Mouse (Mus musculus) liver, postnatal 0 days (tissue): ENCODE results near the gene Mrpl45. TPM values are rescaled to one million over a fixed set of nuclear protein-coding genes. Genes with fewer than 3 reads are reported as not detected.

Experiments
- ATAC-seq: fragments of 200-750 bp; cut with Nextera tagmentation; 2 replicates; pipeline ENCODE4 v1.8.0; 2017; ENCODE audit warnings: mild to moderate bottlenecking, moderate library complexity
- DNase-seq: peaks from one replicate; pipeline ENCODE4 v3.0.0-alpha.2; 2016
- H3K27ac ChIP-seq: fragments of 300-500 bp; sonication (generic); 2 replicates; pipeline ENCODE4 v1.5.1; 2014; ENCODE audit warnings: antibody characterized with exemption, moderate library complexity, mild to moderate bottlenecking, low read depth
- H3K27me3 ChIP-seq: fragments of 300-500 bp; sonication (generic); 2 replicates; pipeline ENCODE4 v1.6.1; 2014; ENCODE audit warnings: low read length, control low read depth, mixed read lengths; ENCODE audit not compliant: insufficient read depth
- H3K36me3 ChIP-seq: fragments of 300-500 bp; sonication (generic); replicated peaks from 2 replicates; pipeline ENCODE4 v1.6.1; 2014; ENCODE audit warnings: mild to moderate bottlenecking, control low read depth, low read length, moderate library complexity, mixed read lengths; ENCODE audit not compliant: insufficient read depth
- H3K4me1 ChIP-seq: fragments of 300-500 bp; sonication (generic); 2 replicates; pipeline ENCODE4 v1.6.1; 2014; ENCODE audit warnings: antibody characterized with exemption, mild to moderate bottlenecking, control low read depth; ENCODE audit not compliant: insufficient read depth
- H3K4me2 ChIP-seq: fragments of 300-500 bp; sonication (generic); 2 replicates; pipeline ENCODE4 v1.6.1; 2014; ENCODE audit warnings: low read depth, mild to moderate bottlenecking, low read length, moderate library complexity, mixed read lengths
- H3K4me3 ChIP-seq: fragments of 300-500 bp; sonication (generic); 2 replicates; pipeline ENCODE4 v1.5.1; 2014; ENCODE audit warnings: low read depth, low read length
- H3K9ac ChIP-seq: fragments of 300-500 bp; sonication (generic); replicated peaks from 2 replicates; pipeline ENCODE4 v1.6.1; 2014; ENCODE audit warnings: mild to moderate bottlenecking, moderate library complexity
- H3K9me3 ChIP-seq: fragments of 300-500 bp; sonication (generic); 2 replicates; pipeline ENCODE4 v1.6.1; 2016; ENCODE audit warnings: mild to moderate bottlenecking, control low read depth, low read length, mixed read lengths
- CTCF ChIP-seq: sonication (generic); IDR thresholded peaks from 2 replicates; pipeline ENCODE4 v1.5.1; 2016; ENCODE audit warnings: antibody characterized with exemption, low read depth
- EP300 ChIP-seq: IDR thresholded peaks from 2 replicates; pipeline ENCODE4 v1.6.1; 2016; ENCODE audit warnings: antibody characterized with exemption, low read depth, mild to moderate bottlenecking
- WGBS: fragments of 180-500 bp; shearing (Covaris S2); extraction: QIAGEN DNeasy Blood & Tissue Kit; methylation state at CpG from one replicate; pipeline ENCODE4 v1.1.7; 2014; ENCODE audit not compliant: insufficient replicate concordance; 5-methylcytosine and 5-hydroxymethylcytosine counted together
- polyA plus RNA-seq: library from polyadenylated mRNA; unstranded; fragments of >200 nt; fragmentation: Nextera tagmentation; extraction: Ambion mirVana; gene quantifications from 2 replicates; pipeline ENCODE4 v1.2.1, GENCODE M21; 2015

Gene Mrpl45
- polyA plus RNA-seq, 1 experiment from 2014 or later: 19.8 TPM

- WGBS: 82% methylated on average over 2 of the region's 2 CpGs
- no peak overlapping the region for H3K4me3 ChIP-seq
- no peaks in the 10 kb centered on the region for H3K36me3 ChIP-seq
Measured at GRCm38 (mm10) chr11:97275349-97275748, 40.2 kb upstream of the Mrpl45 start.

GRCm38 (mm10) chr11:97276019-97276418 is 39.5 kb upstream of the Mrpl45 start:
- Histone ChIP-seq H3K4me2 (no peak overlapping the region), H3K9ac (no peak overlapping the region), H3K27ac (no peak overlapping the region), H3K4me3 (no peak overlapping the region), H3K9me3 (no peaks in the 10 kb centered on the region), H3K36me3 (no peaks in the 10 kb centered on the region), H3K4me1 (peaks cover 27% of the 10 kb centered on the region), H3K27me3 (no peaks in the 10 kb centered on the region)
- TF ChIP-seq EP300 (no peak), CTCF (no peak)
- WGBS: 29% methylated on average over 1 of the region's 1 CpGs
- ATAC-seq (no peak), DNase-seq (no peak)

More at GRCm38 (mm10) chr11:97275349-97275748, 40.2 kb upstream of the Mrpl45 start:
- Histone ChIP-seq H3K27me3 (no peaks in the 10 kb centered on the region), H3K27ac (no peak overlapping the region), H3K4me2 (no peak overlapping the region), H3K9ac (no peak overlapping the region), H3K9me3 (no peaks in the 10 kb centered on the region), H3K4me1 (peaks cover 23% of the 10 kb centered on the region)
- ATAC-seq (no peak), DNase-seq (no peak)
- TF ChIP-seq EP300 (no peak), CTCF (no peak)

- ATAC-seq: no peak
- Histone ChIP-seq H3K9ac (no peak overlapping the region), H3K4me1 (peaks cover 28% of the 10 kb centered on the region), H3K36me3 (no peaks in the 10 kb centered on the region), H3K27ac (no peak overlapping the region), H3K9me3 (no peaks in the 10 kb centered on the region), H3K27me3 (no peaks in the 10 kb centered on the region), H3K4me2 (no peak overlapping the region), H3K4me3 (no peak overlapping the region)
- no peak for TF ChIP-seq CTCF
- no peak for TF ChIP-seq EP300
- no peak for DNase-seq
- 83% methylated on average over 5 of the region's 5 CpGs for WGBS
Measured at GRCm38 (mm10) chr11:97277166-97277565, 38.4 kb upstream of the Mrpl45 start.

GRCm38 (mm10) chr11:97278456-97278855 is 37.1 kb upstream of the Mrpl45 start:
- no peak for TF ChIP-seq EP300
- TF ChIP-seq CTCF: no peak
- Histone ChIP-seq H3K9ac (peak overlapping the region; percentile 99), H3K4me3 (peak overlapping the region; percentile 98), H3K4me2 (peak overlapping the region; percentile 87), H3K9me3 (no peaks in the 10 kb centered on the region), H3K27ac (peak overlapping the region; percentile 95; the same call in 1 of the 2 replicates), H3K4me1 (peaks cover 28% of the 10 kb centered on the region), H3K36me3 (no peaks in the 10 kb centered on the region), H3K27me3 (no peaks in the 10 kb centered on the region)
- no peak for ATAC-seq
- DNase-seq: no peak
- WGBS: 78% methylated on average over 6 of the region's 6 CpGs

- Histone ChIP-seq H3K4me3 (peak overlapping the region; percentile 98), H3K4me2 (peak overlapping the region; percentile 87), H3K27ac (peak overlapping the region; percentile 95), H3K4me1 (peaks cover 28% of the 10 kb centered on the region), H3K36me3 (no peaks in the 10 kb centered on the region), H3K9me3 (no peaks in the 10 kb centered on the region), H3K9ac (peak overlapping the region; percentile 99), H3K27me3 (no peaks in the 10 kb centered on the region)
- no peak for ATAC-seq
- no peak for TF ChIP-seq CTCF
- TF ChIP-seq EP300: no peak
- no peak for DNase-seq
- 14% methylated on average over 11 of the region's 11 CpGs for WGBS
Measured at GRCm38 (mm10) chr11:97279040-97279404, 36.5 kb upstream of the Mrpl45 start.

GRCm38 (mm10) chr11:97279405-97280215 is 35.9 kb upstream of the Mrpl45 start:
- H3K4me3 ChIP-seq: peak overlapping the region; percentile 98
- ATAC-seq (peak; percentile 73), DNase-seq (peak; percentile 70)
- no peak for TF ChIP-seq CTCF
- TF ChIP-seq EP300: no peak
- peaks cover 28% of the 10 kb centered on the region for H3K4me1 ChIP-seq
- no peaks in the 10 kb centered on the region for H3K9me3 ChIP-seq
- WGBS: under 1% methylated on average over 49 of the region's 64 CpGs
- H3K27ac ChIP-seq: peak overlapping the region; percentile 95
- H3K27me3 ChIP-seq: no peaks in the 10 kb centered on the region
- peak overlapping the region; percentile 87 for H3K4me2 ChIP-seq
- H3K36me3 ChIP-seq: no peaks in the 10 kb centered on the region
- H3K9ac ChIP-seq: peak overlapping the region; percentile 99
